Comparison of ENCODE assay signal across 8 mouse cellular contexts in genomic region chr11:50231411-50231810, GRCm38 (mm10). TPM values are rescaled to one million over a fixed set of nuclear protein-coding genes. Genes with fewer than 3 reads are reported as not detected.
DNase-seq lines count a peak whose midpoint lies in the region; ATAC-seq and TF ChIP-seq lines count a peak whose summit lies in the region.

No protein-coding gene starts in this region.

- no peak for TF ChIP-seq EP300 in heart, adult 2 months (IDR thresholded peaks at IDR 0.05; ENCODE audit: insufficient read depth, low read depth, low read length)

- H3K27ac ChIP-seq in heart, adult 2 months: no peak overlapping the region
- no peak overlapping the region for H3K27ac ChIP-seq in hindbrain, embryonic 11.5 days (ENCODE audit: low read depth, low read length)
- no peak overlapping the region for H3K27ac ChIP-seq in limb, embryonic 14.5 days (replicated peaks; ENCODE audit: low read depth, low read length)
- no peak overlapping the region for H3K27ac ChIP-seq in midbrain, postnatal 0 days (ENCODE audit: low read depth, low read length)

- intact Hi-C loops in heart, adult 2 months (cut with DNase I): no loop called here

- no peaks in the 10 kb centered on the region for H3K79me2 ChIP-seq in heart, adult 2 months (replicated peaks; ENCODE audit: control insufficient read depth, insufficient read depth, low read length)

- peaks cover 27% of the 10 kb centered on the region for H3K4me1 ChIP-seq in heart, adult 2 months (ENCODE audit: control insufficient read depth, insufficient read depth, low read length)
- peaks cover 8% of the 10 kb centered on the region for H3K4me1 ChIP-seq in hindbrain, embryonic 11.5 days (replicated peaks; ENCODE audit: control insufficient read depth, insufficient read depth, low read length)
- H3K4me1 ChIP-seq in limb, embryonic 14.5 days (ENCODE audit: control insufficient read depth, insufficient read depth, low read length): peaks cover 23% of the 10 kb centered on the region
- H3K4me1 ChIP-seq in midbrain, postnatal 0 days (ENCODE audit: insufficient read depth, low read length): peaks cover 15% of the 10 kb centered on the region; the same call in 1 of the 2 replicates

- H3K27me3 ChIP-seq in heart, adult 2 months (ENCODE audit: control insufficient read depth, insufficient read depth, low read length): no peaks in the 10 kb centered on the region
- H3K27me3 ChIP-seq in hindbrain, embryonic 11.5 days (ENCODE audit: control insufficient read depth, insufficient read depth, low read length): peaks cover 2% of the 10 kb centered on the region; the same call in 1 of the 2 replicates
- no peaks in the 10 kb centered on the region; the same call in 1 of the 2 replicates for H3K27me3 ChIP-seq in limb, embryonic 14.5 days (ENCODE audit: control insufficient read depth, insufficient read depth, low read length)
- no peaks in the 10 kb centered on the region for H3K27me3 ChIP-seq in midbrain, postnatal 0 days (ENCODE audit: insufficient read depth, low read length)

- H3K4me2 ChIP-seq in hindbrain, embryonic 11.5 days (replicated peaks; ENCODE audit: low read depth, low read length): peak overlapping the region; percentile 38; the same call in 1 of the 2 replicates
- 0 out of 2 replicates have a peak overlapping the region, but pooled peaks have one; percentile 44 for H3K4me2 ChIP-seq in limb, embryonic 14.5 days (replicated peaks; ENCODE audit: low read depth, low read length, severe bottlenecking)
- no peak overlapping the region for H3K4me2 ChIP-seq in midbrain, postnatal 0 days (ENCODE audit: low read depth, low read length, poor library complexity, severe bottlenecking)

- H3K9me3 ChIP-seq in hindbrain, embryonic 11.5 days (ENCODE audit: control insufficient read depth, low read length): no peaks in the 10 kb centered on the region
- H3K9me3 ChIP-seq in limb, embryonic 14.5 days (ENCODE audit: control insufficient read depth, low read length): no peaks in the 10 kb centered on the region
- no peaks in the 10 kb centered on the region for H3K9me3 ChIP-seq in midbrain, postnatal 0 days (ENCODE audit: low read length)

- no peak for DNase-seq in heart, adult 2 months
- no peak for DNase-seq in heart, adult 8-10 months (ENCODE audit: low spot score)
- peak; percentile 82 for DNase-seq in R1 (ENCODE audit: low read depth, low spot score)
- DNase-seq in embryo, embryonic 9.5 days (ENCODE audit: extremely low spot score): peak; percentile 64
- DNase-seq in hindbrain, embryonic 11.5 days (ENCODE audit: low spot score): peak; percentile 71
- peak; percentile 88 for DNase-seq in limb, embryonic 14.5 days (ENCODE audit: low spot score)
- peak; percentile 87 for DNase-seq in midbrain, postnatal 0 days (ENCODE audit: low spot score)
- peak; percentile 31 to 66 for DNase-seq in thymus, postnatal 10 days (ENCODE audit: low spot score in 2 of 2)

- 44% methylated on average over 8 of the region's 8 CpGs for WGBS in heart, adult 2 months
- 19% methylated on average over 8 of the region's 8 CpGs for WGBS in hindbrain, embryonic 11.5 days
- WGBS in limb, embryonic 14.5 days: 20% methylated on average over 8 of the region's 8 CpGs
- WGBS in midbrain, postnatal 0 days: 23% methylated on average over 8 of the region's 8 CpGs

- no peaks in the 10 kb centered on the region for H3K36me3 ChIP-seq in heart, adult 2 months (ENCODE audit: control insufficient read depth, insufficient read depth, low read length)
- peaks cover 4% of the 10 kb centered on the region; the same call in 1 of the 2 replicates for H3K36me3 ChIP-seq in hindbrain, embryonic 11.5 days (ENCODE audit: control insufficient read depth, insufficient read depth, low read length)
- peaks cover 45% of the 10 kb centered on the region for H3K36me3 ChIP-seq in limb, embryonic 14.5 days (ENCODE audit: control insufficient read depth, insufficient read depth, low read length)
- H3K36me3 ChIP-seq in midbrain, postnatal 0 days (ENCODE audit: insufficient read depth, low read length): peaks cover 34% of the 10 kb centered on the region

- no peak for ATAC-seq in hindbrain, embryonic 11.5 days (ENCODE audit: low FRiP score)
- ATAC-seq in limb, embryonic 14.5 days (ENCODE audit: low FRiP score, low read depth): no peak
- ATAC-seq in midbrain, postnatal 0 days (ENCODE audit: low FRiP score): peak; percentile 45; the same call in 1 of the 2 replicates

- TF ChIP-seq POLR2A in heart, adult 2 months (IDR thresholded peaks at IDR 0.05; ENCODE audit: insufficient read depth, low read depth, low read length): no peak
- no peak for TF ChIP-seq POLR2A in limb, embryonic 14.5 days (IDR thresholded peaks at IDR 0.05; ENCODE audit: borderline replicate concordance, extremely low read depth, insufficient read depth, insufficient read length)

- TF ChIP-seq CTCF in heart, adult 2 months (IDR thresholded peaks at IDR 0.05): peak; percentile 74
- peak; percentile 78 for TF ChIP-seq CTCF in midbrain, postnatal 0 days (IDR thresholded peaks at IDR 0.05)

- no peak overlapping the region for H3K4me3 ChIP-seq in heart, adult 2 months
- no peak overlapping the region for H3K4me3 ChIP-seq in hindbrain, embryonic 11.5 days (ENCODE audit: low read depth, low read length)
- H3K4me3 ChIP-seq in limb, embryonic 14.5 days (replicated peaks; ENCODE audit: low read length): no peak overlapping the region
- H3K4me3 ChIP-seq in midbrain, postnatal 0 days (ENCODE audit: low read depth, low read length): no peak overlapping the region

- H3K9ac ChIP-seq in heart, adult 2 months (ENCODE audit: low read depth, low read length): no peak overlapping the region
- H3K9ac ChIP-seq in hindbrain, embryonic 11.5 days (ENCODE audit: low read depth, low read length): no peak overlapping the region
- no peak overlapping the region for H3K9ac ChIP-seq in limb, embryonic 14.5 days (ENCODE audit: low read depth, low read length, severe bottlenecking)
- H3K9ac ChIP-seq in midbrain, postnatal 0 days (replicated peaks; ENCODE audit: low read length, poor library complexity, severe bottlenecking): no peak overlapping the region

RNA-seq across cellular contexts. Expression of gene Ltc4s, which starts 7.0 kb away (rescaled TPM):
- 1 to 10 TPM; 8.8 to 10.0 TPM for total RNA-seq in heart, adult 2 months (2021)
- polyA plus RNA-seq in heart, adult 2 months (2012; rRNA removed): 16.2 and 18.1 TPM in 2 replicates
- 10 to 100 TPM in 1 of 4 experiments, 1 to 10 TPM in 3; 4.7 to 11.8 (median 6.6) TPM for total RNA-seq in heart, adult 8-10 months (2022)
- 0.94 and 1.3 TPM in 2 replicates for polyA plus RNA-seq in hindbrain, embryonic 11.5 days (2014; fragmentation: Nextera tagmentation; extraction: Ambion mirVana)
- 4.0 and 7.1 TPM in 2 replicates for polyA plus RNA-seq in limb, embryonic 14.5 days (2012; rRNA removed)
- polyA plus RNA-seq in limb, embryonic 14.5 days (2014; fragmentation: Nextera tagmentation; extraction: Ambion mirVana): 2.5 and 3.9 TPM in 2 replicates
- 3.5 and 21.3 TPM in 2 replicates for total RNA-seq in midbrain, postnatal 0 days (2014; rRNA removed)
- polyA plus RNA-seq in midbrain, postnatal 0 days (2015; fragmentation: Nextera tagmentation; extraction: Ambion mirVana): 5.3 and 6.0 TPM in 2 replicates

RNA-seq across cellular contexts. Expression of gene Mgat4b, which starts 20.7 kb away (rescaled TPM):
- 10 to 100 TPM; 78.6 to 82.0 TPM for total RNA-seq in heart, adult 2 months (2021)
- 53.8 and 56.7 TPM in 2 replicates for polyA plus RNA-seq in heart, adult 2 months (2012; rRNA removed)
- total RNA-seq in heart, adult 8-10 months (2022): 10 to 100 TPM; 68.4 to 90.0 (median 76.3) TPM
- 17.9 and 19.6 TPM in 2 replicates for polyA plus RNA-seq in hindbrain, embryonic 11.5 days (2014; fragmentation: Nextera tagmentation; extraction: Ambion mirVana)
- 34.5 and 45.3 TPM in 2 replicates for polyA plus RNA-seq in limb, embryonic 14.5 days (2012; rRNA removed)
- 21.1 and 23.6 TPM in 2 replicates for polyA plus RNA-seq in limb, embryonic 14.5 days (2014; fragmentation: Nextera tagmentation; extraction: Ambion mirVana)
- 115 and 152 TPM in 2 replicates for total RNA-seq in midbrain, postnatal 0 days (2014; rRNA removed)
- 77.3 and 77.9 TPM in 2 replicates for polyA plus RNA-seq in midbrain, postnatal 0 days (2015; fragmentation: Nextera tagmentation; extraction: Ambion mirVana)

RNA-seq across cellular contexts. Expression of gene Sqstm1, which starts 20.8 kb away (rescaled TPM):
- total RNA-seq in heart, adult 2 months (2021): 100 to 1,000 TPM; 298 to 421 TPM
- 200 and 225 TPM in 2 replicates for polyA plus RNA-seq in heart, adult 2 months (2012; rRNA removed)
- 100 to 1,000 TPM; 431 to 551 (median 475) TPM for total RNA-seq in heart, adult 8-10 months (2022)
- 165 and 188 TPM in 2 replicates for polyA plus RNA-seq in hindbrain, embryonic 11.5 days (2014; fragmentation: Nextera tagmentation; extraction: Ambion mirVana)
- 112 and 120 TPM in 2 replicates for polyA plus RNA-seq in limb, embryonic 14.5 days (2012; rRNA removed)
- polyA plus RNA-seq in limb, embryonic 14.5 days (2014; fragmentation: Nextera tagmentation; extraction: Ambion mirVana): 214 and 227 TPM in 2 replicates
- total RNA-seq in midbrain, postnatal 0 days (2014; rRNA removed): 314 and 335 TPM in 2 replicates
- polyA plus RNA-seq in midbrain, postnatal 0 days (2015; fragmentation: Nextera tagmentation; extraction: Ambion mirVana): 455 and 484 TPM in 2 replicates

RNA-seq across cellular contexts. Expression of gene Mrnip, which starts 57.2 kb away (rescaled TPM):
- 1 to 10 TPM; 1.6 to 1.8 TPM for total RNA-seq in heart, adult 2 months (2021)
- polyA plus RNA-seq in heart, adult 2 months (2012; rRNA removed): 3.0 and 3.5 TPM in 2 replicates
- total RNA-seq in heart, adult 8-10 months (2022): 1 to 10 TPM; 1.6 to 3.5 (median 2.7) TPM
- polyA plus RNA-seq in hindbrain, embryonic 11.5 days (2014; fragmentation: Nextera tagmentation; extraction: Ambion mirVana): 21.9 and 22.4 TPM in 2 replicates
- polyA plus RNA-seq in limb, embryonic 14.5 days (2012; rRNA removed): 17.6 and 18.0 TPM in 2 replicates
- polyA plus RNA-seq in limb, embryonic 14.5 days (2014; fragmentation: Nextera tagmentation; extraction: Ambion mirVana): 16.8 and 17.2 TPM in 2 replicates
- total RNA-seq in midbrain, postnatal 0 days (2014; rRNA removed): 37.1 and 41.3 TPM in 2 replicates
- 37.9 and 40.7 TPM in 2 replicates for polyA plus RNA-seq in midbrain, postnatal 0 days (2015; fragmentation: Nextera tagmentation; extraction: Ambion mirVana)

Comparison
In these comparisons a context has a peak if more than half of its experiments do, and no peak if none do; other contexts are left out.
1. DNase-seq: peak in R1 (single experiment), embryo, embryonic 9.5 days (single experiment), hindbrain, embryonic 11.5 days (single experiment), limb, embryonic 14.5 days (single experiment), midbrain, postnatal 0 days (single experiment) and thymus, postnatal 10 days (2 of 2); none in heart, adult 2 months (0 of 2) and heart, adult 8-10 months (single experiment).